Mouse (Mus musculus) small intestine, adult 2 months (tissue): ENCODE results near the gene Oxt.

Experiments
- CTCF ChIP-seq: fragments of 200-500 bp; IDR thresholded peaks from 2 replicates; pipeline ENCODE4 v1.5.1; 2012; ENCODE audit warnings: low read depth, mild to moderate bottlenecking, control low read depth, inconsistent platforms, low read length, moderate library complexity, mixed read lengths; ENCODE audit not compliant: insufficient replicate concordance, insufficient read length; ENCODE audit errors: extremely low read depth
- POLR2A ChIP-seq: fragments of 200-500 bp; IDR thresholded peaks from 2 replicates; pipeline ENCODE4 v1.6.1; 2012; ENCODE audit warnings: low read depth, mild to moderate bottlenecking, control low read depth, inconsistent platforms, low read length, moderate library complexity

DNA sequence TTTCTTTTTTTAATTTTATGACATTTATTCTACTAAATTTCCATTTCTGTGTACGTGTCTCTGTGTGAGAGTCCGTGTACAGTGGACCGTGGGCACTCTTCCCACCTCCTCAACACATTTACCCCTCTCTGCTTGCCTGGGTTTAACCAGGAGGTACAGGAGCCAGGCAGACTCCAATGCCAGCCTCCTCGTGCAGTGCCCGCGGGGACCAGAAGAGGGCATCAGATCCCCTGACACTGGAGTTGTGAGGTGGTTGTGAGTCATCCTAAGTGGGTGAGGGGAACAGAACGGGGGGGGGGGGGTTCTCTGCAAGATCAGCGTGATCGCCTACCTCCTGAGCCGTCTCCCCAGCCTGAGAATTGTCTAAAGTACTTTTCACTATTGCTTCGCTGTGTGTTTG is 2.2 kb downstream of the Oxt start:
- TF ChIP-seq CTCF (peak; percentile 40; the same call in 1 of the 2 replicates), POLR2A (no peak)
